In the genomic region with DNA sequence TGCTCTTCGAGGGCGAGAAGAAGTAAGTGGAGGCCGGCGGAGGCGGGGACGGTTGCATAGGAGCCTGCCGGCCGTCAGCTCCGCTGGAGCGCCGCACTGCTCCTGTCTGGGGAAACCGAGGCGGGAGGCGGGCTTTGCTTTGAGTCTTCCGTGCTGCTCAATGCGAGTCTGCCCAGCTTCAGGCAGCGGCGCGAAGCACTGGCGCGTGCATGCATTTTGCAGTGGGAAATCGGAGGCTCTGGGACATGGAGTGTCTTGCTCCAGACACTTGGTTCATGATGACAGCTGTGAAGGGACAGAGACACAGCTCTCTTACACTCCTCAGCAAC, we compare ENCODE assay signal across 8 mouse cellular contexts. TPM values are rescaled to one million over a fixed set of nuclear protein-coding genes. Genes with fewer than 3 reads are reported as not detected.
A peak's percentile ranks its signal among the peaks of the same experiment; 100 is the strongest.
DNase-seq lines count a peak whose midpoint lies in the region; ATAC-seq and TF ChIP-seq lines count a peak whose summit lies in the region.

No protein-coding gene starts in this region.

- H3K4me2 ChIP-seq in embryonic facial prominence, embryonic 12.5 days (replicated peaks), result peak overlapping the region; percentile 92
- H3K4me2 ChIP-seq in intestine, embryonic 16.5 days (ENCODE audit: low read depth, low read length), result peak overlapping the region; percentile 89
- peak overlapping the region; percentile 91 for H3K4me2 ChIP-seq in neural tube, embryonic 12.5 days (replicated peaks)

- no peak for TF ChIP-seq CTCF in layer of hippocampus, adult 2 months (conservative IDR thresholded peaks at IDR 0.05)

- peaks cover 25% of the 10 kb centered on the region for H3K36me3 ChIP-seq in embryonic facial prominence, embryonic 12.5 days
- H3K36me3 ChIP-seq in intestine, embryonic 16.5 days (ENCODE audit: control insufficient read depth, insufficient read depth, low read length), result no peaks in the 10 kb centered on the region
- peaks cover 16% of the 10 kb centered on the region for H3K36me3 ChIP-seq in neural tube, embryonic 12.5 days

- DNase-seq in layer of hippocampus, adult 2 months (ENCODE audit: low spot score in 2 of 2), result no peak
- no peak for DNase-seq in layer of hippocampus, adult 11-12 months (ENCODE audit: low spot score)
- DNase-seq in urinary bladder, postnatal 14 days (ENCODE audit: low spot score), result no peak
- no peak for DNase-seq in gastrocnemius, adult 18-20 months (ENCODE audit: low spot score)
- no peak for DNase-seq in left cerebral cortex, adult 18-20 months (ENCODE audit: low spot score in 2 of 2)

- peak overlapping the region; percentile 81 for H3K9ac ChIP-seq in embryonic facial prominence, embryonic 12.5 days
- H3K9ac ChIP-seq in intestine, embryonic 16.5 days (ENCODE audit: low read depth, low read length), result peak overlapping the region; percentile 85
- H3K9ac ChIP-seq in neural tube, embryonic 12.5 days, result peak overlapping the region; percentile 80

- H3K4me1 ChIP-seq in embryonic facial prominence, embryonic 12.5 days, result peaks cover 17% of the 10 kb centered on the region
- peaks cover 15% of the 10 kb centered on the region for H3K4me1 ChIP-seq in intestine, embryonic 16.5 days (ENCODE audit: control insufficient read depth, insufficient read depth, low read length)
- peaks cover 21% of the 10 kb centered on the region for H3K4me1 ChIP-seq in neural tube, embryonic 12.5 days

- peak overlapping the region; percentile 93 for H3K27ac ChIP-seq in layer of hippocampus, adult 2 months
- H3K27ac ChIP-seq in embryonic facial prominence, embryonic 12.5 days, result peak overlapping the region; percentile 55; the same call in 1 of the 2 replicates
- H3K27ac ChIP-seq in intestine, embryonic 16.5 days (ENCODE audit: low read length), result 0 out of 2 replicates have a peak overlapping the region, but pooled peaks have one; percentile 30
- no peak overlapping the region for H3K27ac ChIP-seq in neural tube, embryonic 12.5 days

- 0% methylated on average over 22 of the region's 22 CpGs for WGBS in embryonic facial prominence, embryonic 12.5 days
- under 1% methylated on average over 22 of the region's 22 CpGs for WGBS in intestine, embryonic 16.5 days
- WGBS in neural tube, embryonic 12.5 days, result under 1% methylated on average over 22 of the region's 22 CpGs

- H3K4me3 ChIP-seq in layer of hippocampus, adult 2 months, result peak overlapping the region; percentile 94
- H3K4me3 ChIP-seq in embryonic facial prominence, embryonic 12.5 days, result peak overlapping the region; percentile 93
- peak overlapping the region; percentile 72 for H3K4me3 ChIP-seq in intestine, embryonic 16.5 days (ENCODE audit: low read length)
- H3K4me3 ChIP-seq in neural tube, embryonic 12.5 days, result peak overlapping the region; percentile 90

- H3K9me3 ChIP-seq in embryonic facial prominence, embryonic 12.5 days, result no peaks in the 10 kb centered on the region
- H3K9me3 ChIP-seq in intestine, embryonic 16.5 days (ENCODE audit: control insufficient read depth, low read length), result no peaks in the 10 kb centered on the region
- no peaks in the 10 kb centered on the region for H3K9me3 ChIP-seq in neural tube, embryonic 12.5 days

- no peaks in the 10 kb centered on the region for H3K27me3 ChIP-seq in embryonic facial prominence, embryonic 12.5 days
- no peaks in the 10 kb centered on the region for H3K27me3 ChIP-seq in intestine, embryonic 16.5 days (replicated peaks; ENCODE audit: control insufficient read depth, insufficient read depth, low read length)
- H3K27me3 ChIP-seq in neural tube, embryonic 12.5 days (replicated peaks), result no peaks in the 10 kb centered on the region

- ATAC-seq in embryonic facial prominence, embryonic 12.5 days (ENCODE audit: insufficient number of reproducible peaks, insufficient read depth, low FRiP score, low TSS enrichment), result peak; percentile 37; the same call in 1 of the 2 replicates
- ATAC-seq in intestine, embryonic 16.5 days, result peak; percentile 79
- ATAC-seq in neural tube, embryonic 12.5 days (ENCODE audit: low FRiP score, low read depth), result peak; percentile 53

RNA-seq across cellular contexts. Expression of a gene that starts 0.3 kb away (rescaled TPM):
- 10 to 100 TPM; 67.6 to 77.3 TPM for total RNA-seq in layer of hippocampus, adult 2 months (2021)
- 230 and 234 TPM in 2 replicates for polyA plus RNA-seq in embryonic facial prominence, embryonic 12.5 days (2016; fragmentation: Nextera tagmentation; extraction: Ambion mirVana)
- 212 and 230 TPM in 2 replicates for polyA plus RNA-seq in intestine, embryonic 16.5 days (2015; fragmentation: Nextera tagmentation; extraction: Ambion mirVana)
- polyA plus RNA-seq in neural tube, embryonic 12.5 days (2016; fragmentation: Nextera tagmentation; extraction: Ambion mirVana), result 234 and 249 TPM in 2 replicates
- 10 to 100 TPM; 65.1 to 72.1 TPM for total RNA-seq in gastrocnemius, adult 18-20 months (2021)
- total RNA-seq in left cerebral cortex, adult 18-20 months (2021), result 10 to 100 TPM; 74.9 to 75.7 TPM

RNA-seq across cellular contexts. Expression of a gene that starts 19.1 kb away (rescaled TPM):
- 10 to 100 TPM; 15.7 to 16.9 TPM for total RNA-seq in layer of hippocampus, adult 2 months (2021)
- 49.1 and 50.0 TPM in 2 replicates for polyA plus RNA-seq in embryonic facial prominence, embryonic 12.5 days (2016; fragmentation: Nextera tagmentation; extraction: Ambion mirVana)
- 22.3 and 22.7 TPM in 2 replicates for polyA plus RNA-seq in intestine, embryonic 16.5 days (2015; fragmentation: Nextera tagmentation; extraction: Ambion mirVana)
- 37.6 and 37.7 TPM in 2 replicates for polyA plus RNA-seq in neural tube, embryonic 12.5 days (2016; fragmentation: Nextera tagmentation; extraction: Ambion mirVana)
- total RNA-seq in gastrocnemius, adult 18-20 months (2021), result 1 to 10 TPM; 4.2 to 4.4 TPM
- 10 to 100 TPM; 13.8 to 16.2 TPM for total RNA-seq in left cerebral cortex, adult 18-20 months (2021)

RNA-seq across cellular contexts. Expression of a gene that starts 19.2 kb away (rescaled TPM):
- 10 to 100 TPM; 10.1 to 11.6 TPM for total RNA-seq in layer of hippocampus, adult 2 months (2021)
- 28.4 and 29.5 TPM in 2 replicates for polyA plus RNA-seq in embryonic facial prominence, embryonic 12.5 days (2016; fragmentation: Nextera tagmentation; extraction: Ambion mirVana)
- 16.7 and 17.2 TPM in 2 replicates for polyA plus RNA-seq in intestine, embryonic 16.5 days (2015; fragmentation: Nextera tagmentation; extraction: Ambion mirVana)
- polyA plus RNA-seq in neural tube, embryonic 12.5 days (2016; fragmentation: Nextera tagmentation; extraction: Ambion mirVana), result 23.8 and 24.6 TPM in 2 replicates
- total RNA-seq in gastrocnemius, adult 18-20 months (2021), result 1 to 10 TPM; 3.8 to 4.9 TPM
- 1 to 10 TPM; 9.0 to 9.5 TPM for total RNA-seq in left cerebral cortex, adult 18-20 months (2021)

RNA-seq across cellular contexts. Expression of a gene that starts 33.0 kb away (rescaled TPM):
- 1 to 10 TPM; 2.9 to 4.2 TPM for total RNA-seq in layer of hippocampus, adult 2 months (2021)
- polyA plus RNA-seq in embryonic facial prominence, embryonic 12.5 days (2016; fragmentation: Nextera tagmentation; extraction: Ambion mirVana), result 13.1 and 13.7 TPM in 2 replicates
- polyA plus RNA-seq in intestine, embryonic 16.5 days (2015; fragmentation: Nextera tagmentation; extraction: Ambion mirVana), result 16.6 and 18.5 TPM in 2 replicates
- 10.8 and 11.0 TPM in 2 replicates for polyA plus RNA-seq in neural tube, embryonic 12.5 days (2016; fragmentation: Nextera tagmentation; extraction: Ambion mirVana)
- total RNA-seq in gastrocnemius, adult 18-20 months (2021), result 10 to 100 TPM; 32.3 to 34.8 TPM
- 10 to 100 TPM in 1 of 2 experiments, 1 to 10 TPM in 1; 4.8 to 10.3 TPM for total RNA-seq in left cerebral cortex, adult 18-20 months (2021)

RNA-seq across cellular contexts. Expression of a gene that starts 53.8 kb away (rescaled TPM):
- 100 to 1,000 TPM; 148 to 150 TPM for total RNA-seq in layer of hippocampus, adult 2 months (2021)
- polyA plus RNA-seq in embryonic facial prominence, embryonic 12.5 days (2016; fragmentation: Nextera tagmentation; extraction: Ambion mirVana), result 12.6 and 13.1 TPM in 2 replicates
- 6.3 and 7.1 TPM in 2 replicates for polyA plus RNA-seq in intestine, embryonic 16.5 days (2015; fragmentation: Nextera tagmentation; extraction: Ambion mirVana)
- polyA plus RNA-seq in neural tube, embryonic 12.5 days (2016; fragmentation: Nextera tagmentation; extraction: Ambion mirVana), result 18.6 and 18.9 TPM in 2 replicates
- total RNA-seq in gastrocnemius, adult 18-20 months (2021), result under 1 TPM; 0.55 to 0.64 TPM
- 10 to 100 TPM; 45.9 to 48.5 TPM for total RNA-seq in left cerebral cortex, adult 18-20 months (2021)
